Mouse (Mus musculus): ENCODE results near the gene Mgat2.

The Mgat2 gene

DNA sequence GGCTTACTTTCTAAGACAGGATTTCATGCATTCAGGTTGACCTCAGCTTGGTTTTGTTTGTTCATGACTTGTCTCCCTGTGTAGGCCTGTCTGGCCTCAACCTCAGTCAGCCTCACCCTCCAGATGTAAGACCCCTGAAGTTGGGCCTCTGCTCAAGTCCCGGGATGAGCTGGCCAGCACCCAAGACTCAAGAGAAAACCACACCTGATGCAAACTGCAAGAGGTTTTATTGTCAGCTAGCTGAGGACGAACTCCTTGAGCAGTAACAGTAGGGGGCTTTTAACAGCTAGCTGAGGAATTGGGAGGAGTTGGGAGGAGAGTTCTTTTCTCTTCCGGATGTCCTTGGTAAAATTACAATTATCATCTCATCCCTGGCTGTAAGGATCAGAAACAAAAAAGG, 6.4 kb upstream of the Mgat2 start:
- DNase-seq (ENCODE audit: extremely low read depth, low read depth, low spot score): no peak

DNA sequence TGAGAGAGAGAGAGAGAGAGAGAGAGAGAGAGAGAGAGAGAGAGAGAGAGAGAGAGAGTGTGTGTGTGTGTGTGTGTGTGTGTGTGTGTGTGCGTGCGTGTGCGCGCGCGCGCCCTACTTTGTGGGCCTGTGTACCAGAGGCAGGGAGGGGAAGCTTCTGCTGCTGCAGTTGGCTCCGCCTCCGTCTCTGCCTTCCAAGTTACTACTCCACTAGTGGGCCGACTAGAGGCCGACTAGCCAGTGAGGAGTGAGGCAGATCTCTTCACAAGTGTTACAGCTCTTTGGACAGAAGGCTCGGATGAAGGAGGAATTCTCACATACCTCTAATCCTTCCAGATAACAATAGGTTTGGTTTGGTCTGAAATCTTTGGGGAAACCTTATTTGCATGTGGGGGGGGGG, 4.6 kb upstream of the Mgat2 start:
- no peak for DNase-seq (ENCODE audit: extremely low read depth, low read depth, low spot score)

DNA sequence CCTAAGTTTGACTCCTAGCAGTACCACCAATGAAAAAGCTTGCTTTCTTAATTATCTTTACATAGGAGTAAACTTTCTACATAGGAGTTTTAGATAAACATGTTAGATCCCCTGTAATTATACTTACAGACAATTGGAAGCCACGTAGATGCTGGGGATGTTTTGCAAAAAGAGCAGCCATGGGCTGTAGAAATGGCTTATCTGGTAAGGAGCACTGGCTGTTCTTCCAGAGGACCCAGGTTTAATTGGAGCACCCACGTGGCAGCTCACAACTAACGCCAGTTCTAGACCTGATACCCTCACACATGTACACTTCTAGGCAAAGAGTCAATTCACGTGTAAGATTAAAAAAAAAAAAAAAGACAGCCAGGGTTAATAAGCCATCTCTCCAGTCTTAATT, 2.2 kb upstream of the Mgat2 start:
- DNase-seq (ENCODE audit: extremely low read depth, low read depth, low spot score): no peak

DNA sequence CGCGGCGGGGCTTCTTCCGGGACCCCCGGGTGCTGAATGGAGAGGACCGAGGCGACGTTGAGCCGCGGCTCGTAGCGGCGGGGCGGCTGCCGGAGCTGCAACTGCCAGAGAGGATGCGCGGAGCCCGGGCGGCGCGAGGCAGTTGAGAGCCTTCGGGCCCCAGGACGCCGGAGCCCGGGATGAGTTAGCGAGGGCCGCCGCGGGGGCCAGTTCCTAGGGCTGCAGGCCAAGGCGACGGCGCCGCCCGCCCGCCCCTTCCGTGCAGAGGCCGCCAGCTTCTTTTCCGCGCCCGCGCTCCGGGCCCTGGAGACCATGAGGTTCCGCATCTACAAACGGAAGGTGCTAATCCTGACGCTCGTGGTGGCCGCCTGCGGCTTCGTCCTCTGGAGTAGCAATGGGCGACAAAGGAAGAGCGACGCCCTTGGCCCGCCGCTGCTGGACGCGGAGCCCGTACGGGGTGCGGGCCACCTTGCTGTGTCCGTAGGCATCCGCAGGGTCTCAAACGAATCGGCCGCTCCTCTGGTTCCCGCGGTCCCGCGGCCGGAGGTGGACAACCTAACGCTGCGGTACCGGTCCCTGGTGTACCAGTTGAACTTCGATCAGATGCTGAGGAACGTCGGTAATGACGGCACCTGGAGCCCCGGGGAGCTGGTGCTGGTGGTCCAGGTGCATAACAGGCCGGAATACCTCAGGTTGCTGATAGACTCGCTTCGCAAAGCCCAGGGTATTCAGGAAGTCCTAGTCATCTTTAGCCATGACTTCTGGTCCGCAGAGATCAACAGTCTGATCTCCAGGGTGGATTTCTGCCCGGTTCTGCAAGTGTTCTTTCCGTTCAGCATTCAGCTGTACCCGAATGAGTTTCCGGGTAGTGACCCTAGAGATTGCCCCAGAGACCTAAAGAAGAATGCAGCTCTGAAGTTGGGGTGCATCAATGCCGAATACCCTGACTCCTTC, 662 bp downstream of the Mgat2 start:
- DNase-seq (ENCODE audit: extremely low read depth, low read depth, low spot score): no peak

DNA sequence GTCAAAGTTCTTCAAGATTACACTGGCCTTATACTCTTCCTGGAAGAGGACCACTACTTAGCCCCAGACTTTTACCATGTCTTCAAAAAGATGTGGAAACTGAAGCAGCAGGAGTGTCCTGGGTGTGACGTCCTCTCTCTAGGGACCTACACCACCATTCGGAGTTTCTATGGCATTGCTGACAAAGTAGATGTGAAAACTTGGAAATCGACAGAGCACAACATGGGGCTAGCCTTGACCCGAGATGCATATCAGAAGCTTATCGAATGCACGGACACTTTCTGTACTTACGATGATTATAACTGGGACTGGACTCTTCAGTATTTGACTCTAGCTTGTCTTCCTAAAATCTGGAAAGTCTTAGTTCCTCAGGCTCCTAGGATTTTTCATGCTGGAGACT, 1.4 kb downstream of the Mgat2 start:
- DNase-seq (ENCODE audit: extremely low read depth, low read depth, low spot score): no peak

DNA sequence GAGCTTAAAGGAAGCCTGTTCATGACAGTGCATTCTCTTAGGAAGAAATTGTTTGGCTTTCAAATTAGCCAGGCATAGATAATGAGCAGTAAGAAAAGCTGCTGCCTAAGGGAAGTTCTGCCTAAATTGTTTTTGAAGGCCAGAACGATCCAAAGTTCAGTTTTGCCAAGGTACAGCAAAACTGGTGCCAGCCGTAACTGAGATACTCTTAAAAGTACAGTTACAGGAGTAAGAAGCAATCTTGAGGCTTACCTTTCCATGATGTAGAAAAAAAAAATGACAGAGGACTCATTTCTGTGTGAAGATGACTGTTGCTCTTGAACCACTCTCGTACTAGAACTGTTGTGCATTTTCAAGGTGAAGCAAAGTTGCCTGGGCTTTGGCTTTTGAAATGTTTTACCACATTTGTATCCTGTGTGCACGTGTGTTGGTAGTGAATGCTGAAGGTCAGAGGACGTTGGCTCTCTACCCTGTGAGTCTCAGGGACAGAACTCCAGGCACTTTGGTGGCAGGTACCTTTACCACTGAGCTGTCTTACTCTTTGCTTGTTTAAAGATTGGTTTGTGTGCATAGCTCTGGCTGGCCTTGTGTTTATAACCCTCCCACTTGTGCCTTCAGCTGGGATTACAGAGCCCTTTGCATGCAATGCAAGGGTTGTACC, 3.0 kb downstream of the Mgat2 start:
- DNase-seq (ENCODE audit: extremely low read depth, low read depth, low spot score): no peak

DNA sequence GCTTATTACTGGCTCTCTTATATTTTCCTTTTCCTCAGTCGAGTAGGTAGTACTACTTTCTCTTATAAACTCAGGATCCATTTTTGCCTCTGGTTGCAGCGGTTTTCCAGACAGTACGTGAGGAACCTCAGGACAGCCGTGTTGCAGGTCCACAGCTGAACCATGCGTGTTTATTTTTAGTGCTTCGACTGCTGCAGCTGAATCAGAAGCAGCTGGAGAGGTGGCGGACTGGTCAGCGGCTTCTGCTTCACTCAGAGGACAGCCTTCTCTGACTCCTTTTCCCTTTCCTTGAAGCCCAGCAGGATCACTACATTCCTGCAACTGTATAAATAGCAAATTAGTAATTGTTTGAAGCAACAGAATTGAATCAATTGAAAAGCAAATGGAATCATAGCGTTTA, 6.1 kb downstream of the Mgat2 start:
- DNase-seq (ENCODE audit: extremely low read depth, low read depth, low spot score): no peak

DNA sequence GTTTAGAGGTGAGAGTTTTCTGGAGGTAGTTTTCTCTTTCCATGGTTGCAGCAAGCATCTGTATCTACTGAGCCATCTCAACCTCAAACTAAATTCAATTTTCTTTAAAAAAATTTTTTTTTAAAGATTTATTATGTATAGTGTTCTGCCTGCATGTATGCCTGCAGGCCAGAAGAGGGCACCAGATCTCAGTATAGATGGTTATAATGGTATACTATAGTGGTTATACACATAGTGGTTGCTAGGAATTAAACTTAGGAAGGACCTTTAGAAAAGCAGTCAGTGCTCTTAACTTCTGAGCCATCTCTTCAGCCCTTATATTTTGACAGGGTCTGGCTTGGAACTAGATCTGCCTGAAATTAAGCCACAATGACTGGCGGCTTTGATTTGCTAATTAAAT, 6.6 kb downstream of the Mgat2 start:
- DNase-seq (ENCODE audit: extremely low read depth, low read depth, low spot score): no peak

DNA sequence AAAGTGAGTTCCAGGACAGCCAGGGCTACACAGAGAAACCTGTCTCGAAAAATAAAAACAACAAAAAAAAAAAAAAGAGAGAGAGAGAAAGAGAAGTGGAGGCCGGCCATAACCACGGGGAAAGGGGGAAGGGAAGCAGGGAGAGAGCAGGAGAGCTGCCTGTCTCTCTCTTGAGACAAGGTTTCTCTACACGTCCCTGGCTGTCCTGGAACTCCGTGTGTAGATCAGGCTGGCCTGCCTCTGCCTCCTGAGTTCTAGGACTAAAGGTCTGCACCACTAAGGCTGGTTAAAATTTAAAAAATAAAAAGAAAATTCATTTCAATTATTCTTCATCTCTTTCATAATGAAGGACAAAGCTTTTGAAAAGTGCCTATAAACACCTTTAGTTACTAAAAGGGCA, 7.4 kb downstream of the Mgat2 start:
- DNase-seq (ENCODE audit: extremely low read depth, low read depth, low spot score): no peak

DNA sequence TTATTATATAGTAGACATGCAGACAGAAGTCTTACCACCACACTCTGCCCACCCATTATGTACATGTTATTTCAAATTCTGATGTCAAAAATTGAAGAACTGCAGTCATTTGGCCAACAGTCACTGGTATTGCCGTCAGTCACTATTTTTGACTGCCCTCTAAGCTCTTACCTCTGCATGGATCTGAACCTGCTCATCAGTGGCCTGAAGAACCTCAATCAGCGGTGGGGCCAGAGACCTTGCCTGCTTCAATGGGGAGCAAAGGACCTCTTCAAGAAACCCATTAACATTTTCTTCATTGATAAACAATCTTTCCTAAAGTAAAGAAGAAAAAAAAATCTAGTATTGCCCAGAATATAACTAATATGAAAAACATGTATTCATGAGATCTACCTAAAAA, 8.7 kb downstream of the Mgat2 start:
- no peak for DNase-seq (ENCODE audit: extremely low read depth, low read depth, low spot score)

DNA sequence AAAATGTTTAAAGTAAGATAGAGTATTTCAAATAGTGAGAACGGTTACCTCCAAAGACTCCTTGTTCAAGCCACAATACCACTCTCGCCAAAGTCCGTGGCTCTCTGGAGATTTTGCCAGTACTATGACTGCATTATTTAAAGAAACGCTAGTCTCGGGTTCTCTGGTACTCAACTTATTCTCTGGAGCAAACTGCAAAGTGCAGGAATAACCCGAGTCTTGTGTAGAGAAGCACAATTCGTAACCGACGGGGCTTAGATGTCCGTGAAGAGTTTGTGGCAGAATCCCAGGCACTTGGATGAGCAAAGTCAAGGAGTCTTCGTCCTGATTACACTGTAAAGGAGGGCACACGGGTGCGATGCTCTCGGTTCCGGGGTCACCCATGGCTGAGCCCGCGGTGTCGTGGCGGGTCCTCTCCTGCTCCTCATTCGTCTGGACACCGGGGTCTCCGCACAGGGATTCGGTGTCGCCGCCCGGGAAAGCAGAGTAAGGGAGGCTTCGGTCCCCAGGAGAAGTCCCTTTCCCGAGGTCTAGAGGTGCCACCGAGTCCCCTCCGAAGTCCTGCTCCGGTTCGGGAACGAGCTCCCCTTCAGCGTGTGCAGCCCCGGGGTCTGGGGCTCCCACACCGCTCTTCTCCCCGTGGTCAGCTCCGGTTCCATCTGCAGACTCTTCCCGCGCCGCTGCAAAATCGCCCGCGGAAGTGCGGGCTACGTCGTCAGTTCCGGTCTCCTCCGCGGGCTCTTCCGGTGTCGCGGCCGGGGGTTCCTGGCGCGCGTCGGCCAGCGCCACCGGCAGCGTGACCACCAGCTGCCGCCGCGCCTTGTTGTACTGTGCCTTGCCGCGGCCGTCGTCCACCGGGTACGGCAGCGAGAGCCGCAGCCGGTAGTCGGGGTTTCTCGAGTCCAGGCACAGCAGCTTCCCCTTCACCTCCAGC, 12.8 kb downstream of the Mgat2 start, which contains the start of gene Gm49383:
Gm49383 (minus strand) TSS at position 661 of the 934 bp plus-strand sequence.
- no peak for DNase-seq (ENCODE audit: extremely low read depth, low read depth, low spot score)

DNA sequence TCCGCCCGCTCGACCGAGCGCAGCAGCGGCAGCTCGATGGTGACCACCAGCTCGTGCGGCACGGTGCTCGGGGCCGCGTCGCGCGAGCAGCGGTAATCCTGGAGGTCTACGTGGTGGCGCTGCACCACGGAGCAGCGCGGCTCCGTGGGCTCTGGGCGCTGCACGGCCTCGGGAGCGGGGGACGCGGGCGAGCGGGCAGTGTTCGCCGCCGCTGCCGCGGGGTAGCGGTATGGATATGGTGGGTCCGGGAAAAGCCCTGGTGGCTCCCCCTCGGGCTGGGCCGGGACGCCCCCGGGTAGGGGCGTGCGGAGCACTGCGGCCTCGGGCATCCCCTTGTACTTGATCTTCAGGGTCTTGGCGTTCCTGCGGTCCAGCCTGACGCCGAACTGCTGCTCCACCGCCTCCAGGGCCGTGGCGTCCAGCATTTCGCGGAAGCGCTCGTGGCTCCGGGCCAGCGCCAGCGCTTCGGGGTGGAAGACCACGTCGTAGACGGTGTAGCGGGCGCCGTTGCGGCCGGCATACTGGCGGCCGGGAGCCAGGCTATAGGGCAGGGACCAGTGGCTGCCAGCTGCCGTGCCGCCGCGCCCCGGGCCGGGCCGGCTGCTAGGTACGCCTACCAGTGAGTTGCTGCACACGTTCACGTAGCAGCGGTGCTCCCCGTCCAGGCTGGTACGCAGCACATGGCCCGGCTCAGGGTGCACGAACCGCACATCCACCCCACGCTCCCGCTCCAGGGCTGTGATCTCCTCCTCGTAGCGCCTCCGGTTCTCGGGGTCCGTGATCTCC, 13.6 kb downstream of the Mgat2 start:
- no peak for DNase-seq (ENCODE audit: extremely low read depth, low read depth, low spot score)

DNA sequence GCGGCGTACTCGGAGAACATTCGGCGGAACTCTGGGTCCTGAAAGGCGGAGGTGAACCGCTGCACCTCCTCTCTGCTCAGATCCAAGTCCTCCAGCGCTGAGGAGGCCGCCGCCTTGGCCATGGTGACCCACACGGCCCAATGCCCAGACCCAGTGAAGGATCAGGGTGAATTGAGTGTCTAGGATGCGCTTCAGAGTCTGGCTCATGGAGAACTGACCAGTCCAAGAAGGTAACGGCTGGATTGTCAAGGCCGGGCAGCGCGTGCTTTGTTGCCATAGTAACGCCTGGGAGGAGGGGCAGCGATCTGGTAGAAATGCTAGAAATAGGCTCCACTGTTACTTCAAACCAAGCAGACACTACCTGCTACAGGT, 14.2 kb downstream of the Mgat2 start, which contains the start of gene Dnaaf2:
Dnaaf2 (minus strand) TSS at position 266 of the 372 bp plus-strand sequence.
- DNase-seq (ENCODE audit: extremely low read depth, low read depth, low spot score): no peak

DNA sequence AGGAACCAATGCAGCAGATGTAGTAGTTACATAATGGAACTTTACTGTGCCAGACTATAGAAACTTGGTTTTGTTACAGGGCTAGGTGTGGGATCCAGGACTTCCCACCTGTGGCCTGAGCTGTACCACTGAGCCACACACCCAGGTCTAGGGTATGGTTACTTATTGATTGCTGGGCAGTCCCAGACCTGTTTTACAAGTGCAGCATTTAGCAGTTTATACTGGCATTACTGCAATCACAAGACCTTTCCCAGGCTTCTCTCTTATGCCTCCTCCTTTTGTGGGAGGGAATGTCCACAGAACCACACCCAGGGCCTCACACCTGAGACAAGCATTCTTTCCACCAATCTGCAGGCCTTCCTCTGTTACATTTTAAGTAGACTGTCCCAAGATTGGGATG, 15.0 kb downstream of the Mgat2 start:
- no peak for DNase-seq (ENCODE audit: extremely low read depth, low read depth, low spot score)

DNA sequence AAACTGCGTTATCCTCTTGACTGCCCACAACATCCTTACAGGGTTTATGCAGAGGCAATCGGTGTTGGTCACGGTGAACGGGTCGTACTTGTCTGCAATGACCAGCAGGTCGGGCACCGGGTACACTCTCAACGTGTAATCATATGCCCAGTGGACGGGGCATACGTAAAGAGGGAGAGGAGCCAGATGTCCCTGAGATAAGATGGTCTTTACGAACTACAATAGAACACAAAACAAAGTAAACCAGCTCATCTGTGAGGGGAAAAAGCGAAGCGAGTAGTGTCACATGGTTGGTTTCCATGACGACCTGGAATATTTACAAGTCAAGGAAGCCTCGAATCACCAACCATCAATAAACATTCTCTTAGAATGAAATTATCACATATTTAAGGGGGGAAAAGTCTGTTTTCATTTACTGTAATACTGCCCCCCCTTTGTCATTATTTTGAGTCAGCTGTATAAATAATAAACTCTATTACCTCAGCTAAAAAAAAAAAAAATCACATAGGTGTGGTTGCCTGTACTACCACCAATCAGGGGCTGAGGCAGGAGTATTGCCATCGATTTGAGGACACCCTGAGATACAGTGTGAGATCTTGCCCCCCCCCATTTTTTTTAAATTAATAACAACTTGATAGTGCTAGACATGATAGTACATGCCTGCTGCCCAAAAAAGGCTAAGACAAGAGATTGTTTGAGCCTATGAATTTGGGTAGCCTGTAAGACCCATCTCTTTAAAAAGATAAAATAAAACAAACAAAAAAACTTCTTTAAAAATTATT, 20.3 kb downstream of the Mgat2 start, which contains the start of gene Gm49384:
Gm49384 (minus strand) TSS at position 216 of the 782 bp plus-strand sequence.
- no peak for DNase-seq (ENCODE audit: extremely low read depth, low read depth, low spot score)

DNA sequence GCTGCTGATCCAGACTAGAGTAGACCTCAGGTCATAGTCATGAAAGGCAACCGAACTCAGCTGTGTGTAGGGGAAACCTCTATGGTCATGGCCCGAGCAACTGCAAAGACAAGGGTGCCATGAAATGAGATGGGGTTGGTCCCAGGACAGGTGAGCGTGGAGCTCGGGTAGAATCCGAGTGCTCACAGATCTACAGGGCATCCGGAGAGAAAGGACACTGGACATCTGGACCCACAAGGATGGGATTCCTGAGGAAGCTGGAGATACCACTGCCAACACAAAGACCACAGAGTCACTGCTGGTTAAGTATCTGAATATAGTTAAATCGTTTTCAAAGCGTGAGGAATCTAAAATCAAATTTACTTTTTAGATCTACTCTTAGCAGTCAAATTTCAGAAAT, 23.4 kb downstream of the Mgat2 start:
- DNase-seq (ENCODE audit: extremely low read depth, low read depth, low spot score): no peak

DNA sequence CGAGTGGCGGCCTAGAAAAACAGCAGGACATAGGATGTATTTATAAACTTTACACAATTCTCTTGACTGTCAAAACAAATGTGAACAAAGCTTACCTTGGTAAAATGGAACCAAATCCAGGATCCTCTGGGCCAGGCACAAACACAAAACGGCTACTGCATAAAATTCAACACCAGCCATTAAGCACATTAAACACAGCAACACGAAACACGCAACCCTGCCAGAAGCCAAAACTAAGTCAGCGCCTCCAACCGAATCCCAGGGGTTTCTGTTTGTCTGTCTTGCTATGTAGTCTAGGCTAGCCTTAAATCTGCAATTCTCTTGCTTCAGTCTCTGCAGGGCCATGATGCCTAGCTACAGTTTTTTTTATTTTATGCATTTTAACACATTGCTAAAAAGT, 24.0 kb downstream of the Mgat2 start:
- no peak for DNase-seq (ENCODE audit: extremely low read depth, low read depth, low spot score)

DNA sequence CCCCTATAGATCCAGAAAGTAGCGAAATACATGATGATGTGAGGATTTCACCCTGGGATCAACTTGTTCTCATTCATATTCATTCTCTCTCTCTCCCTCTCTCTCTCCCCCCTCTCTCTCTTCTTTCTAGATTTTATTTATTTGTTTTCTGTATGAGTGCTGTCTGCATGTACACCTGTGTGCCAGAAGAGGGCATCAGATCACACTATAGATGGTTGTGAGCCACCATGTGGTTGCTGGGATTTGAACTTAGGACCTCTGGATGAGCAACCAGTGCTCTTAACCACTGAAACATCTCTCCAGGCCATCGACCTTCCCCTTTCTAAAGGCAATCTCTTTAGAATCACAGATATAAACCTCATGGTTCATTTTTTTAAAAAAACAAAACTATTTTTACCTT, 24.6 kb downstream of the Mgat2 start:
- no peak for DNase-seq (ENCODE audit: extremely low read depth, low read depth, low spot score)
